Mouse (Mus musculus) gastrocnemius, adult 8-10 months (tissue): ENCODE measurements at regions not wholly inside any gene's neighbourhood (a gene's known extent, or its start where the extent isn't known, plus 50 kb on each side); places are given as distances from the start of the nearest gene placed in this dataset.
A peak's percentile ranks its signal among the peaks of the same experiment; 100 is the strongest.

Experiments used
- DNase-seq, 2 experiments: peaks; one replicate each; pipeline ENCODE4 v3.0.0; 2022; ENCODE audit warnings: low spot score in 2 of 2

DNA sequence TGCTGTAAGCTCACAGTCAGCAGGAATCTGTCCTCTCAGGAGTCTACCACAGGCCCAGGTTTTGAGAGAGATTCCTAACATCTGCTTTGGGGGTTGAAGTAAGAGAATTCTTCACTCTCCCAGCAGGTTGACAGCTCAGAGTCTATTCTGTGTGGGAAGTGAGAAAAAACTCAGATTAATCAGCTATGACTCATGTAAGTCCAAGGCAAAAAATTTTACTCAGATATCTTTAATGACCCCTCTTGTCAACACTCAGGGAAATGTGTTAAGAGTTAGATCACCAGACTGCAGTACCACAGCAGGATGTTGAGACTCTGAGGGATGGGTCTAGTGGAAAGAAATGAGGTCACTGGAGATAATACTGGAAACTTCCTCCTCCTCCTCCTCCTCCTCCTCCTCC lies 688.4 kb downstream of the Hs3st4 start:
- no peak for DNase-seq

DNA sequence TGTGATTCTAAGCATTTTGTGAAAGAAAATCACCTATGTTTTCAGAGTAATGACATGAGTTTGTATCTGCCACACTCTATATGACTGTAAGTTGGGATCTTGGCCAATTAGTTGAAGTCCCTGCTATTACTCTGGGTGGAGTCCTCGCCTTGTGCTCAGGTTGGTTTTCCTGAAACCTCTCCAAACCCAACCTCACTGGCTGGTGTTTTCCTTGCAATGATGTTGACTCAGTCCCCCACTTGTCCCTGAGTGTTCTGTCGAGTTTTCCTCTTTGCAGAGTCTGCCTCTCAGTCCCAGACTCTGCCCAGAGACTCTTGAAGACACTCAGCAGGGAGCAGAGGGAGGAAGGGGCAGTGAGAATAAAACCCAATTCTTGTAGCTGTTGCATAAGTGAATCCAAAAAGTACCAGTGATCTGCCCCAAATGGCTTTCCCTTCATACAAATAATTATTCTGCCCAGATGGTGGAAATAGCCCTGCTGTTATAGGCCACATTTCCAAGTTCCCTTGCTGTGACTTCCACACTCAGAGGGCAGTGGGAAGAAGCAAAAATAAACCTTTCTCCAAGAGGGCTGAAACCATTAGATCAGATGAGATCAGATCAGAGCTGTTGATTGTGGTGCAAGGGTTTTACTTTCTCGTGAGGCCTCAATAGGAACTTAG lies 694.3 kb downstream of the Hs3st4 start:
- no peak for DNase-seq

DNA sequence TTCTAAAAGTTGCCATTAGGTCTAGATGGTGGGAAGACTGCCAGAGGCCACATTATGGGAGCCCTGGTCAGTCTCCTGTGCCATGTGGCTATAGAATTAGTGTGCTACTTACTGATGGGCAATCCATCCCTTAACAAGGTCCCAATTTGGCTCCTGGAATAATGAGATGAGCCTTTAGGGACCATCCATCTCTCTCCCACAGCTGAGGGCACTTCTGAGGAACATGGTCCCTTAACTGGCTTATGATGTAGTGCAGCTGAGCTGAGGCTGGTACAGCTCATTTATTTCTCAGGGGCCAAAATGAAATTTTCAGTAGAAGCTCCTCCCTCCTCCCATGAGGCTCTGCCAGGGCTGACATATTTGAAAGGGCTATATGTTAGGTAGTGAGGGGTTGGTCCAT lies 697.9 kb downstream of the Hs3st4 start:
- no peak for DNase-seq

DNA sequence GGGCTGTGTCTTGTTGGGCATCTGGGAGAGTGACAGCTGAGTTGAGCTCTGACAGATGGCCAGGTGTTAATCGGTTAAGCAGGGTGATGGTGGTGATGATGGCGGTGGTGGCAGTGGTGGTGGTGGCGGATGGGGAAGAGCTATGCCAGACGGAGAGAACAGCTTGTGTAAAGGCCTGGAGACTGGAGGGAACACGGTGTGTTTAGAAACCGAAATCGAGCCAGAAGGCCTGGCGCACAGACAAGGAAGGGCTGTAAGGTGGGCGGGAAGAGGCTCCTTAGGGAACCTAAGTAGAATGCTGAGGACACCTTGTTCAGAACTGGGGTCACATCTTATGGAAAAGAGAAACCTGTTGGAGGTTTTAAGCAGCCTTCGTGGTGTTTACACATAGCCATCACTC lies 698.5 kb downstream of the Hs3st4 start:
- DNase-seq: no peak

DNA sequence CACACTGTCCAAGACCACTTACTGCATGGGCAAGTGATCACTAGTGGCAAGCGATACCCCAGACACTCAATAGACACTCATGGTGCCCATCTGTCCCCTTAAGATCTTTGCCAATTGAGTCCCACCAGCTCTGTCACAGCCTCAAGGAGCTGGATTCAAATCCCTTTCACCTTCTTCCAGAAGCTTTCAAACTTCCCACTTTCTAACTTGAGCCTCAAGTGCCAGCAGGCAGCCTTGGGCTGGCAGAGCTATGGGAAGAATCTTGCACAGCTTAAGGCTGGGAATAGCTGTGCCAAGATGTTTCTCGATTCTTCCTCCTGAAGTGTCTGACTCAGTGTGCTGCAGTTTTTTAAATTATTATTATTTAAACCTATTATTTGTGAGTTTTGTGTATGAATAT lies 699.2 kb downstream of the Hs3st4 start:
- no peak for DNase-seq

DNA sequence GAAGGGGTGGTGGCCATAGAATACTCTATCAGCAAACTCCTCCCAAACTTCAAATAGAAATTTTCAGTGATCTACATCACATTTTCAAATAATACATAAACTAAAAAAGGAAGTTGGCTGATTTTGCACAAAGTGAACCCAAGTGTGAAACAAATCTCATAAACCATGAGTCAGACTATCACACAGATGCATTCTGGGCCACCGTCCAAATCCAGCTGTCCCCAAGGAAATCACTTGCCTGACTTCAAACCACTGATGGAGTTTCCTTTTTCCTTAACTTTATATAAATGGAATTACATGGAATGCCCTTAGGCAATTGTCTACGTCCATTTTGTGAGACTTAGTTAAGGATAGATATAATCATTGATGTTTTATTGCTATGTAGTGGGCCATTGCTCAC lies 702.8 kb downstream of the Hs3st4 start:
- peak; percentile 74 to 79 for DNase-seq

DNA sequence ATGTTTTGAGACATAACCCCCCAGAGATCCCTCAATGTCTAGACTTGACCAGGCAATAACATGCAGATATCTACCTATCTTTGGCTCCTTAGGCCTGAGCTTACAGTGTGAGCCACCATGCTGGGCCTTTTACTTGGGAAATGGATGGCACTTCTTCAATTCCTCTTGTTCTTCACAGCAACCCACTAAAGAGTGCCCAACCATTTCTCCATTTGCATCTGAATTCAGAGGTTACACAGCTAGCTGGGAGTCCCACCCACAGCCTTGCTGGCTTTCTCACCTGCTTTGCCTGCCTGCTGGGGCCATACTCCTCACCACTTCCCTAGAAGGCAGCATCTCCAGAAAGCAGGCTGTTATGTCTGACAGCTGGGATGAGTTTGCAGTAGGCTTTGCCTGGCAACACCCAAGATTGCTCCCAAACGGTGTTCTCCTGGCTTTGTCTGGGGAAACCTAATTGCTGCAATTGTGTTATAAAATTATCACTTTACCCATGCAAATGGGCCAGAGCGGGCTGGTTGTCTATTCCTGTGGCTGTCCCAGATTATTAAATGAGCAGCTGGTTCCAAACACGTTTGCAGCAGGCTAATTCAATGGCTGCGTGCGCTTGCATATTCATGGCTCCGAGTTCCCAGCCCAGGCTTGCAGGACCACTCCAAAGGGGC lies 721.6 kb downstream of the Hs3st4 start:
- DNase-seq: no peak

GRCm38 (mm10) chr7:124707143-124707542 lies 724.5 kb downstream of the Hs3st4 start:
- no peak for DNase-seq

GRCm38 (mm10) chr7:124708771-124709485 lies 726.3 kb downstream of the Hs3st4 start:
- DNase-seq: peak; percentile 56 to 65

DNA sequence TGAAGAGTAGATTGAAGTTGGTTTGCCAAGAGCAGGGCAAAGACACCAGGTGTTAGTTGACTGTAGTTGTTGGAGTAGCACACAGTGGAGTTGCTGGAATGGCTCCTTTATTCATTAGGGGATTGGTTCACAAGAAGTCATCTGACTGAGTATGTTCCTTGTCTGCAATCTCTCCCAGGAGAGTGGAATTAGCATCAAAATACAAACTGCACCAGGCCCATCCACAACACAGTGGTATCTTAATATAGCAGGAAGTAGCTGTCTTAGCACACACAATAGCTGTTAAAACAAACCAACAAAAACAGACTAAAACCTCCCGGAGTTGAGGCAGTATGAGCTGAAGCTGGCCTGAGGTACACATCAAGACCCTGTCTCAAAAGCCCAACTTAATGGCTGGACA lies 723.5 kb upstream of the Kdm8 start:
- no peak for DNase-seq

DNA sequence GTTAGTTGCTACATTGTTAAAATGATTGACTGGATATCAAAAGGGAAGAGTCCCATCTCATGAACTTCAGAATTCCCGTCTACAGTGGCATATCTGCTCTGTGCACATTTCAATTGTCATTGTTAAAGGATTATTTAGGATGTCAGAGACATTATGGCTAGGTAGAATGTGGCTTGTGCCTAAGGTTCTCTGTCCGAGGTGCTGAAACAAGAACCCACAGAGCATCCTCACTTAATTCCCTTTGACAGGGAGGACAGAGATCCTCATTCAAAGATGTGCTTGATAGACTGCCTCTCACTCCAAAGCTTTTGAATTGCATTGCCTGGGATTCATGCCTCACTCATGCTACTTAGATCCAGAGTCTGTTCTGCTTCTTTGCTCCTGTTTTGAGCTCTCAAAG lies 702.4 kb upstream of the Kdm8 start:
- DNase-seq: no peak

- DNase-seq: no peak
These were observed 698.2 kb upstream of the Kdm8 start for GRCm38 (mm10) chr7:124746321-124746720.

GRCm38 (mm10) chr7:124748396-124748795 lies 696.1 kb upstream of the Kdm8 start:
- DNase-seq: no peak

- no peak for DNase-seq
These were observed 685.4 kb upstream of the Kdm8 start for GRCm38 (mm10) chr7:124759084-124759483.

DNA sequence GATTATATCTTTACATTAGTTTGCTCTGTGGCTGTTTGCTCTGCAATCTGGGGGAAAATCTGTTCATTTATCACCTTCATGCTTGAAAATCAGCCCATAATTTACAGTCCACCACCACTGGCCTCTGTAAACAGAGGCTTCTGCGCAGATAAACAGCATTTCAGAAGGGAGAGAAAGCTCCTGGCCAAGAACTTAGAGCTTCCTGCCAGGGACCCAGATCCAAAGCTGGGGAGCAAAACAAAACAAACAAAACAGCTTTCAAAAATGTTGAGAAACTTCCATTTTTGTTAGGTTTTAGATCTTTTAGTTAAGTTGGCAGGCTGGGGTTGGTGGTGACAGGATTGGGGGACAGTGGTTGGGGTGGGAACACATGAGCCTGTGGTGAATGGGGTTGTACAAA lies 666.7 kb upstream of the Kdm8 start:
- DNase-seq: no peak

DNA sequence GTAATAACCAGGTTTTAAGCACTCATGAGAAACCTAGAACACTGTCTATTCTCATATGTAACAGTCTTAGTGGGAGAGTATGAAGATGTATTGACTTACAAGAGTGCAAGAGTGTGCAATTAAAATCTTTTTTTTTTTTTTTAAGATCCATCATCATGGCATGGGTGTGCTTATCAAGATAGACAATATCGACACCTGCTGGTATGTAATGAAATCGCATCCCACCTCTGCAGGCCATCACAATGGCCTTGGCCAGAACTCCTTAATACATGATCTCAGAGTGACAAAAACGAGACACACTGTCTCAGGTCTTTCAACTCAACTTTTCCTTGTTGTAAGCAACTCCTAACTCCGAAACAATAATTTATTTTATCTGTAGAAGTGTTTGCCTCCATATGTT lies 661.7 kb upstream of the Kdm8 start:
- DNase-seq: no peak

DNA sequence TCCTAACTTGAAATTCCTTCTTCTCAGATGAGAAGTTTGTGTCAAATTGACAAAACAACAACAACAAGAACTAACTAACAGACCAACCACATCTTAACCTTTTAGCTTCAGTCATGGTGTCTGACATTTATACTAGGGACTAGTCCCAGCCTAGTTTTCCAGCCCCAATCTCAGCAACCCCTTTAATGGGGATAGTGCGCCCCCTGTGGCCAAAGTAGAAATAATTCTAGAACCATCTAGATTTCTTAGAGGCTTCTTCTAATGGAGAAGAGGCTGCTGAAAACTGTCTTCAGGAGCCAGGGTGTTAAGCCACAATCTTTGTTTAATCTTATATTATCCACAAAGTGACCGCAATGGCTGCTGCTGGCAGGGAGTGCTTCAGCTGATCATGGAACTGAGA lies 659.5 kb upstream of the Kdm8 start:
- no peak for DNase-seq

- no peak for DNase-seq
These were observed 658.6 kb upstream of the Kdm8 start for GRCm38 (mm10) chr7:124785896-124786295.

- no peak for DNase-seq
These were observed 655.7 kb upstream of the Kdm8 start for GRCm38 (mm10) chr7:124788781-124789180.

GRCm38 (mm10) chr7:124803101-124803500 lies 641.4 kb upstream of the Kdm8 start:
- DNase-seq: no peak

DNA sequence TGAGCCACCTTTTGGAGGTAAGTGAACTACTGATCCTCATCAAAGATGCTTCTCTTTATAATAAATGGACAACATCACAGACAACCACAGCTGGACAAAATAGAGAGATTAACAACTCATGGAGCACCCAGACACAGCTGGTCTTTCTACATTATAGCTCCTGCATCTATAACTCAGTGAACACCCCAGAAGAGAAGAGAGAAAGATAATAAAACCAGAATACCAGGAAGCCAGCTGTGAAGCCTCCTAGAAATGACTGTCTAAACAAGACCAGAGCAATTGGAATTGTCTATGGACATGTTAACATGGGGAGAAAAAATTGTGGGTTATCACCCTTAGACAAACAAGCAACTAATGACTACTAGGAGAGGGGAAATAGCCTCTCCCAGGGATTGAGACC lies 609.8 kb upstream of the Kdm8 start:
- no peak for DNase-seq

- DNase-seq: no peak
These were observed 607.9 kb upstream of the Kdm8 start for GRCm38 (mm10) chr7:124836531-124836930.

DNA sequence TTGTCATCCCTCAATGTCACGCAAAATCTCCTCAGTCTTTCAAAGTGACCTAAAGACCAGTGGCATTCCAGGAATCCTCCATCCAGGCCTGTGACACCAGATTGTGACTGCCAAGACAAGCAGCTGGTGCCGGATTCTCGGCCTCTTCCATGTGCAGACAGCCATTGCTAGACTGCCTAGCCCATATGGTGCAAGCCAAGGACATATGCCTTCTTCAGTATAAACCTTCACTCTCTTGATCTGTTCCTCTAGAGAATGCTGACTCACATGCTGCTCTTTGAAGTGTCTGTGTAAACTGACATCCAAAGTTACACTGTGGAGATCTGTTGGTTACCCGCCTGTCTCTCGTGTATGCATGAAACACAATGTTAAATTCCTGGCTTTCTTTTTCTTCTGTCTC lies 589.4 kb upstream of the Kdm8 start:
- no peak for DNase-seq
